Mouse (Mus musculus): ENCODE results near the gene Nckap5.

- TF ChIP-seq POLR2A (IDR thresholded peaks at IDR 0.05; ENCODE audit: insufficient read depth, low read length), result no peak
- no peak for TF ChIP-seq CTCF (IDR thresholded peaks at IDR 0.05; ENCODE audit: low read depth, low read length)
Measured at GRCm38 (mm10) chr1:126824841-126825240, 5.8 kb downstream of the Nckap5 start.

Data from ES-Bruce4 (cell line).